Mouse (Mus musculus) regulatory T cell (primary cell): ENCODE data around the gene Tcl1b3.

Experiments used
- in situ Hi-C: fragments of 300-600 bp; cut with MboI, MseI; formaldehyde crosslinking; loops from one replicate; pipeline ENCODE4 v1.15.1; 2025; ENCODE audit warnings: high pct_unique_total_duplicates

The Tcl1b3 gene

GRCm38 (mm10) chr12:105234362-105234761 lies 43.5 kb downstream of the Tcl1b3 start:
- in situ Hi-C loops: no loop called here

GRCm38 (mm10) chr12:105235091-105235490 lies 44.2 kb downstream of the Tcl1b3 start:
- in situ Hi-C loops: no loop called here

GRCm38 (mm10) chr12:105239060-105239459 lies 48.2 kb downstream of the Tcl1b3 start:
- in situ Hi-C loops: no loop called here
